Mouse (Mus musculus) kidney, adult 18-20 months (tissue): Measurements from ENCODE around the gene Vil1.

ENCODE experiments used
- DNase-seq: peaks from one replicate; pipeline ENCODE4 v3.0.0; 2021

Gene Vil1

DNA sequence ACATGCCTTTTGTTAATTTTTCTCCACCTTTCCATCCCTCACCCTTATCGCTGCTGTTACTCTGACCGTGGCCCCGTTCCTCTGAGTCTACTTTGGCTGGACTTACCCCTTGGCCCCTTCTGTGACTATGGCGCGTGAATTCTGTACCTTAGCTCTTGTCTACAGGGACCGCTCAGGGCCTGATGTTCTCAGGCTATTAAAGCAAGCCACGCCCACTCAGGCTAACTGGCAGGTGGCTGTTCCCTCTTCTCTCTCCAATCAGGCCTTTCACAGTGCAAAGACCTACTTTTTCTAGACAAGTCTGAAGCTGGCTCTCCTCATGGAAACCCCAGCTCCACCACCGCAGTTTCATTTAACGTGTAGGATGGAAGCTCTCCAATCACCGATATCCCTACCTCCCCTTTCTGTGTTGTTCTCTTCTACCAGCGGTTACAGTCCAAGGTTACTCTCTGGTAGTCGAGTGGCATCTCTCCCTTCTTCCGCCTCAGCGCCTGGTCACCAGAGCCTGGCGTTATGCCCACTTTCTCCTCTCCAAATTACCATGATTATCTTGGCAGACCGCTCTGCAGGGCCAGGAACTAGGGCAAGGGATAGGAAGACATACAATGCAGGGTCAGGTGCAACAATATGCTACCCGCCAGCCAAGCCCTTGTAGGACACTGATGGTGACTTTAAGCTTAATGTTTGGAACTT lies 9.7 kb downstream of the Vil1 start:
- DNase-seq, result peak; percentile 52

GRCm38 (mm10) chr1:74419440-74419794 lies 10.2 kb downstream of the Vil1 start:
- no peak for DNase-seq

DNA sequence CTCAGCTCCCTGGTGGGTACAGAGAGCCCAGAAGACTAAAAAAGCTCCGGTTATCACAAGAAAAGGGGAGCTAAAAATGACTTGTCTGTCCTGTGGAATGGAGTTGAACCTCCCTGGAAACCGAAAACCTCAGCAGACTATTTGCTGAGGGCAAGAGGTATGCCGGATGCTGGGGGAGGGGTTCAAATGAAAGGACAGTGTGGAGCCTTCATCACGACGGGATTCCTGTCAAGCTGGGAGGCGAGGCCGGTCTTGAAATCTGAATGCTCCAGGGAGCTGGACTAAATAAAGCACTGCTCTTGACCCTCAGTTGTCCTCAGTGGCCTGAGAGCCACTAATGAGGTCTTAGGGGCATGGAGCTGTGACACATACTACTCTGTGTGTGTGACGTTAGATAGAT lies 14.0 kb downstream of the Vil1 start:
- DNase-seq, result no peak

DNA sequence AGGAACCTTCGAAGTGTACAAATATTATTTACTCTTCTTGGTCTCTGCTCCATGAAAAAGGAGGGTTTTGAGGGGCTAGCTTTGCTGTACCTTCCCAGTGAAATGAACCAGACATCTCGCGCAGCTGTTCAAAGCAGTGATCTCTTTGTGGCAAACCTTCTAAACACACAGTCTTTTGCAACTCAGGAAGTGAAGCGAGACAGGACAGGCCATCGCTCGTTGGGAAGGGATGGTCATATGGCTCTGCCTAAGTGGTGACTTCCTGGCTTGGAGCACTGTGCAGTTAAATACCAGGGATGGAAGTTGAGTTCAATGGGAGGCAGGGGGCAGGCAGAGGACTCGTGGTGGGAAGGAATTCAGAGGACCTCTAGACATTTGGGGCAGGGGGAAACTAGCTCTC lies 16.7 kb downstream of the Vil1 start:
- no peak for DNase-seq

DNA sequence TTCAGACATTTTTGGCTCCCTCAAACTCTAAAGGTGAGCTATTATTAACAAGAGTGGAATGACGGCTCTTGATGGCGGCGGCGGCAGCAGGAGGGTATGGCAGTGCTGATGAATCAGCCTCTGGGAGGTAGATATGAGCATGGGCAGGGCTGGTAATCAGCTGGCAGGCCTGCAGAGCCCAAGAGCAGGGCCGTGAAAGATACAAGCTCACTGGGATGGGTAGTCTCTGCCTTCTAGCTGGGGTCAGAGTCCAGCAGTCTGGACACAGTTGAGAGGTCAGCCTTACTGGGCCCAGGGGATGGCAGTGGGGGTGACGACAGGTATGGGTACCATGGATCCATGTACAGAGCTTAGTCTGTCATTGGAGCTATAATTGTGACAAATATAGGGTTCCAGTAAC lies 24.0 kb downstream of the Vil1 start:
- peak; percentile 16 for DNase-seq

DNA sequence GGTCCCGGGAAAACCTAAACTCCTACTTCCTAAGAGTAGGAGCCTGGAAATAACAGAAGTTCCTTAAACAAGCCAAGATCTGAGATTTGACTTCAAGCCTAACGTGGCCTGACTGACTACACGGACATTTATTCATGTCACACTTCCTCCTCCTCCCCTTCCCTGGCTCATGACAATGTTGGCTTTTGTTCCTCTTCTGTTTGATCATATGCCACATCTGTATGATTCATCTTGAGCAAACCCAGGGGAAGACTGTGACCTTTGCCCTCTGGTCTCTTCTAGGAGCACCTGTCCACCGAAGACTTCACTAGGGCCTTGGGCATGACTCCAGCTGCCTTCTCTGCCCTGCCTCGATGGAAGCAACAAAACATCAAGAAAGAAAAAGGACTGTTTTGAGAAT lies 25.4 kb downstream of the Vil1 start:
- no peak for DNase-seq

GRCm38 (mm10) chr1:74435563-74435962 lies 26.4 kb downstream of the Vil1 start:
- no peak for DNase-seq

GRCm38 (mm10) chr1:74437702-74438427 lies 28.7 kb downstream of the Vil1 start:
- DNase-seq, result no peak

GRCm38 (mm10) chr1:74439166-74439876 lies 30.1 kb downstream of the Vil1 start:
- DNase-seq, result no peak

DNA sequence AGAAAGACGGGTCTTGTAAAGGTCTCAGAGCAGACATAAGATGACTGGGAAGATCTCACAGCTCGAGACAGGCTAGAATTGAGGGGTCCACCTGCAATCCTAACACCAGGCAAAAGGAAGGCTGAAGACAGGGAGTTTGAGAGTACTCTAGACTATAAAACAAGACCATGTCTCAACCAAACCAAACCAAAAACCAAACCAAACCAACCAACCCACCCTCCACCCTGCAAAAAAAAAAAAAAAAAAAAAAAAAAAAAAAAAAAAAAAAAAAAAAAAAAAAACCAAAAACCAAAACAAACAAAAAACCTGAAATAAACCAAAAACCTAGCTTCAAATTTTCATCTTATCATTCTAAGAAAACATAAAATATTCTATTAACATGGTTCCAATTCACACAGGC lies 35.4 kb downstream of the Vil1 start:
- no peak for DNase-seq

DNA sequence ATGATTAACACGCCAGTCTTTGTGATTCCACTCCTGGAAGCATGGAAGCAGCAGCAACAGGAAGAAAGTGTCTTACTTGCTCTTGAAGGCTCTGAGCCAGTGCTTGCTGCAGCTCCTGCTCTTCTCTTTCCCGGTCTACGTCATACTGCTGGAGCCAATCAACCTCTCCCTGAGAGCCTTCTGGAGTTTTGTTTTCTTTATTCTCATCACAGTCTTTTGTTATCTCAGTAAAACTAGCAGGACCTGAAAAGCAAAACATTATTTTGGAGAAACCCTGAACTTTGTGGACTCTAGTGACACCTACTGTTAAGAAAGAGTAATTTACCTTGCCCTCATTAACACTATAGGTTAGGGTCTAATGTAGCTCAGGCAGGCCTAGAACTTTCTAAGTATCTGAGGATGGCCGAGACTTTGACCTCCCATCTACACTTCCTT lies 43.5 kb downstream of the Vil1 start:
- DNase-seq, result peak; percentile 60

- DNase-seq, result peak; percentile 53
Observed at GRCm38 (mm10) chr1:74460273-74460672, 51.1 kb downstream of the Vil1 start.
